Mouse (Mus musculus): ENCODE data around the gene Pds5b. TPM values are rescaled to one million over a fixed set of nuclear protein-coding genes. Genes with fewer than 3 reads are reported as not detected.
"Not testable (repeated sequence)": the region's sequence is repeated elsewhere in the genome, so short reads cannot be mapped to it uniquely, and the experiment has no call there.

Pds5b gene
- polyA plus RNA-seq, 2 experiments from 2014 or later, result 22.1 to 22.9 TPM

DNA sequence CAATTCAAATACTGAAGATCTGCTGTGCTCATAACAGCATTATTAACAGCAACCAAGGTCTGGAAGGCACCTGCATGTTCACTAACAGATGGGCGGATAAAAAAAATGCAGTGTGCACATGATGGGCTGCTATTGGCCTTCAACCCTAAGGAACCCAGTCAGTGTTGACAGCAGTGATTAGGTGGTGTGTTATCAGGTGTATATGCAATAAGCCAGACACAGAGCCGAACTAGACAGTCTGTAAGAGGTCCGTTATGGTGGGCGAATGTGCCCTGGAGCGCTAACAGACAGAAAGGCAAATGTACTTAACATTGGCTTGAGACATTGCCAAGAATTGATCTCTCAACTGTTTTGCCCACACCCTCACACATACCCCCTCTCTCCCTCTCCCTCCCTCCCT lies 156.0 kb downstream of the Pds5b start:
- no peak for ATAC-seq

DNA sequence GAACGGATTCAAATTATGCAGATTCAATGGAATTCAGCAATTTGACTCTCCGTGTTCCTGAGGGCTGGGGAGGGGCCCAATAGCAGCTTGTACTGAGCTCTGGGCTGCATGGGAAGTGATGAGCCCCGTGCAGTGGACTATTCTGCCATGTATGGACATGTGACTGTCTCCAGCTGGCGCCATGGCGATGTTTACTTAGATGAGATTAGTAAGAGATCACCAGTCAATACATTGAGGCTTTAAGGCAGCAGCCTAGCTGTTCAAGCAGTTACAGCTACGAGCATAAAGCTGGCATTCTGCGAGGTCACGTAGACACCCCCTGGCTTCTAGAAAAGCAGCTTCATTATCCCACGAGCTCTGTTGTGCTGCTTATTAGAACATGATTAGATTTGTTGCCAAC lies 157.2 kb downstream of the Pds5b start:
- no peak for ATAC-seq

- no peak for ATAC-seq
These were observed 163.2 kb downstream of the Pds5b start for GRCm38 (mm10) chr5:150836782-150837181.

DNA sequence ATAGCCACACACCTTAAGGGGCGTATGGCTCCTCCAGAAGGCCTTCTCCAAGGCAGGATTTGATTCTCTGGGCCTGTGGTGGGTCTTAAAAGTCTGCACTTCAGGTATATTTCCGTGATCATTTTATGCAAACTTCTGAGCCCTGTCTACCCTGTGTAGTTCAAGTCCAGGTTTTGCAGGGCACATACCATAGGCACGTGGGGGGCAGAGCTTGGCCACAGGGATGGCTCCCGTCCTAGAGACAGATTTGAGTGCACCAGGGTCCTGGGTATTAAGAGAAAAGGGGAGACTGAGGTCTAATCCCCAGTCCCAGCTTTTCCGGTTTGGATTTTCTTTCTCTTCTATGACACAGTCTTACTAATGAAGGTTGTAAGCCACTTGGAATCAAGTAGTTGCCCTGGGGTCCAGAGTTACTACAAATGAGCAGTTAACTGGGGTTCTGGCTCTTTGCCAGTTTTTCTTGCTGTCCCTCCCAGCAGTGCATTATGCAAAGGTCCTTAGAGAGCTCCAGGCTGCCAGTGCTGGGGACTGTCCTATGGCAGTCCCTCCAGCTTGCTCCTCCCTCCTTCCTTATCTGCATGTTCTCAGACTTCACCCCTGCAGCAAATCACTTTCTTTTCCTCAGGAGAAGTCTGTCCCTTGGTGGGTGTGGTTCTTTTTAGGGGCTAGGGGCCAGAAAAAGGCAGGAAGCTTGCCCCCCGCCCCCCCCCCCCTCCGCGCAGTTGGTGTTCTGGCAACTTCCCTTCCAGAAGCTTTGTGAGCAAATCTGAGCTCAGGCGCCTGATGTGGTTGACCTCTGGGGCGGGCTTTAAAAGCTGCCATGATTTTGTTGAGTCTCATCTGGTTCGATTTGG lies 166.4 kb downstream of the Pds5b start:
- ATAC-seq, result no peak

GRCm38 (mm10) chr5:150840596-150840995 lies 167.1 kb downstream of the Pds5b start:
- ATAC-seq, result peak; percentile 43

- no peak for ATAC-seq
These were observed 172.4 kb downstream of the Pds5b start for GRCm38 (mm10) chr5:150845961-150846360.

DNA sequence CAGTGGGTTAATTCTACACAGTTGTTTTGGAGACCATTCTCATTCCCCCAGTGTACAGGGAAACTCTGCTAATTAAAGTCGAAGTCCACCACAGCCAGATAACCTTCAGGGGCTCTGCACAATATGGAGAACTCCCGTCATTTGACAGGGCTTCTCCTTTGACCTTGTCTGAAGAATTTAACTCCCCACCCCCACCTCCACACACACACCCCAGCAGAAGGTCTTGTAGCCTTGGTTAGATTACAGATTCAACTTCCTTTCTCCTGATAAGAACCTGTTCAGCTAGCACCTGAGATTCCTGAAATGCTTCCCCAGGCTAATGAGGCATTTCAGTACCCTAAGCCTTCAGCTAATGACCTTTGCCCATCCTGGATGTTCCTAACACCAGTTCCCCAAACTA lies 177.3 kb downstream of the Pds5b start:
- no peak for ATAC-seq

- ATAC-seq, result not testable (repeated sequence)
These were observed 178.6 kb downstream of the Pds5b start for GRCm38 (mm10) chr5:150852097-150852496.

DNA sequence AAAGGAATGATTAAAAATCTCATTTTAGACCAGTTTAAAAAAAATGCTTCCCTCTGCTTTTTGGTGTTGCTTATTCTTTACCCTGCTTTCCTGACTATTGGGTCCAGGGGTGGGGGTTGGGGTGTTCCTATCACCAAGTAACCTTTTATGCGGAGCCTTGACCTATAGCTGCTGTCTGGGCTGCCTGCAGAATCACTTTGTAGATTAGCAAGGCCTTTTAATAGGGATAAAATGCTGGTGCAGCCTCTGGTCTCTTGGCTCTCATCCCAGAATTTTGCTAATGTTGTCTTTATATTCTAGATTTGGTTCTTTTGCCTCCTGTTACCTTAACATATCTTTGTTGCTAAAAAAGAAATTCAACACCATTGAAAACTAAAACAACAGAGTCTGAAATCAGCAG lies 181.0 kb downstream of the Pds5b start:
- ATAC-seq, result no peak

GRCm38 (mm10) chr5:150859642-150860194 lies 186.2 kb downstream of the Pds5b start:
- peak; percentile 66 for ATAC-seq

Other genes with a start within 250 kb of the Pds5b start
- not detected for gene Zar1l, start 155.6 kb upstream of the Pds5b start, polyA plus RNA-seq (2017; shearing (Covaris generic))
- gene Brca2, start 151.1 kb upstream of the Pds5b start, polyA plus RNA-seq (2017; shearing (Covaris generic)), result 1 to 10 TPM; 8.6 to 9.4 TPM
- 10 to 100 TPM; 53.3 to 53.4 TPM for gene N4bp2l1, start 76.6 kb upstream of the Pds5b start, polyA plus RNA-seq (2017; shearing (Covaris generic))
- 10 to 100 TPM; 51.6 to 75.1 TPM for gene N4bp2l2, start 7.6 kb upstream of the Pds5b start, polyA plus RNA-seq (2017; shearing (Covaris generic))